8 mouse cellular contexts compared by ENCODE assay signal in the genomic region with DNA sequence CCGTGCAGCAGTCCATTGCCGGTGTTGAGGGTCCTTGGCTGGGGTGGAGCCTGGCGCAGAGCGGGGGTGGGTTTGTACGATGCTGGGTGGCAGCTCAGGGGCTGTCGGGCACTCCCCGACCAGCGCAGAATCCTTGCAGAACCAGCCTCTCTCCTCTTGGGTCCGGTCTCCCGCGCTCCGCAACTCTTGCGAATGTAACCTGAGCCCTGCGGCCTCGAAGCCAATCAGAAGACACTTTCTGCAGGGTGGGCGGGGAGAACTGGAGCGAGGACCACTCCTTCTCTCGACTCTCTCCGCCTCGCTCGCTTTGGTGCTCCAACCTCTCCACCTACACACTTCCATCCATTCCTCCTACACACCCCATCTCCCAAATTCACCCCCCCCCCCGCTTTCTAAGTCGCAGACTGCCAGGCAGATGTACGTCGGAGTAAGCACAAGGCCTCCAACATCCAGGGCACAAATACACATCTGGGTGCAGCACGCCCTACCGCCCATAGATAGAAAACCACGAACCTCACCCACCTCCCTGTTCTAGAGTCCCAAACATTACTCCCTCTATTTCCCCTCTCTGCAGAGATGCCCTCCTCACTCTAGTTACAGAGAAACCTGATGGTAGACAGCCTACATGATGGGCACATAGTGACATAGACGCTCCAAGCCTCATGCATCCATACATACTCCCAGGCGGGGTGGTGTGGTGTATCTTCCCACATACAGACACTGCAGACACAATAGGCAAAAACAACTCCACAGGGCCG. TPM values are rescaled to one million over a fixed set of nuclear protein-coding genes. Genes with fewer than 3 reads are reported as not detected.
DNase-seq lines count a peak whose midpoint lies in the region; ATAC-seq and TF ChIP-seq lines count a peak whose summit lies in the region.

A gene (minus strand): TSS at position 369 of the 758 bp plus-strand sequence.

- H3K9ac ChIP-seq in heart, embryonic 14.5 days (ENCODE audit: low read length) = peak within 1 kb of the TSS; percentile 56
- peak within 1 kb of the TSS; percentile 60 for H3K9ac ChIP-seq in liver, embryonic 12.5 days

- peaks cover 54% of the 10 kb centered on the region for H3K27me3 ChIP-seq in heart, embryonic 14.5 days (ENCODE audit: control insufficient read depth, insufficient read depth, low read length)
- peaks cover 47% of the 10 kb centered on the region for H3K27me3 ChIP-seq in liver, embryonic 12.5 days (replicated peaks)
- no peaks in the 10 kb centered on the region for H3K27me3 ChIP-seq in testis, adult 2 months (ENCODE audit: control insufficient read depth, insufficient read depth, low read length)

- no peak for TF ChIP-seq POLR2A in testis, adult 2 months (IDR thresholded peaks at IDR 0.05; ENCODE audit: control insufficient read depth, low read depth, low read length)

- TF ChIP-seq CTCF in testis, adult 2 months (IDR thresholded peaks at IDR 0.05; ENCODE audit: control insufficient read depth, insufficient read depth, insufficient replicate concordance, low read depth, low read length) = no peak

- no peak within 1 kb of the TSS for H3K27ac ChIP-seq in heart, embryonic 14.5 days (replicated peaks in 1 of 2; ENCODE audit: control insufficient read depth in 1 of 2, insufficient read depth in 1 of 2, low read depth in 2 of 2, low read length in 2 of 2)
- no peak within 1 kb of the TSS for H3K27ac ChIP-seq in liver, embryonic 12.5 days
- H3K27ac ChIP-seq in testis, adult 2 months (ENCODE audit: control insufficient read depth, insufficient read depth, low read depth, low read length) = no peak within 1 kb of the TSS

- DNase-seq in 416B (ENCODE audit: low read depth) = peak; percentile 91
- peak; percentile 85 for DNase-seq in adrenal gland, adult 2 months
- DNase-seq in fibroblast of lung, adult 2 months (ENCODE audit: low read depth) = peak; percentile 26
- peak; percentile 91 for DNase-seq in kidney, postnatal 10 days
- DNase-seq in neural tube, embryonic 10.5 days (ENCODE audit: extremely low spot score, low spot score) = peak; percentile 82

- ATAC-seq in heart, embryonic 14.5 days (ENCODE audit: insufficient number of reproducible peaks, insufficient read depth, low FRiP score, low read depth) = peak; percentile 83
- peak; percentile 83 for ATAC-seq in liver, embryonic 12.5 days

- peak within 1 kb of the TSS; percentile 88 for H3K4me2 ChIP-seq in heart, embryonic 14.5 days (ENCODE audit: low read length)
- peak within 1 kb of the TSS; percentile 89 for H3K4me2 ChIP-seq in liver, embryonic 12.5 days

- no peaks in the 10 kb centered on the region for H3K9me3 ChIP-seq in heart, embryonic 14.5 days (ENCODE audit: control insufficient read depth, low read length)
- H3K9me3 ChIP-seq in liver, embryonic 12.5 days (replicated peaks) = no peaks in the 10 kb centered on the region

- H3K4me1 ChIP-seq in heart, embryonic 14.5 days (ENCODE audit: control insufficient read depth in 2 of 2, insufficient read depth in 2 of 2, low read length in 2 of 2) = peaks cover 10 to 18% of the 10 kb centered on the region in 2 experiments; a peak in 3 of 4 replicates
- peaks cover 46% of the 10 kb centered on the region for H3K4me1 ChIP-seq in liver, embryonic 12.5 days
- peaks cover 4% of the 10 kb centered on the region; the same call in 1 of the 2 replicates for H3K4me1 ChIP-seq in testis, adult 2 months (ENCODE audit: control insufficient read depth, insufficient read depth, low read length)

- no peaks in the 10 kb centered on the region for H3K36me3 ChIP-seq in heart, embryonic 14.5 days (ENCODE audit: control insufficient read depth, insufficient read depth, low read length)
- no peaks in the 10 kb centered on the region for H3K36me3 ChIP-seq in liver, embryonic 12.5 days
- no peaks in the 10 kb centered on the region for H3K36me3 ChIP-seq in testis, adult 2 months (ENCODE audit: control insufficient read depth, insufficient read depth, low read length)

- WGBS in heart, embryonic 14.5 days = 4% methylated on average over 30 of the region's 31 CpGs
- 5% methylated on average over 31 of the region's 31 CpGs for WGBS in liver, embryonic 12.5 days (ENCODE audit: insufficient replicate concordance)

- peak within 1 kb of the TSS; percentile 43 to 52 for H3K4me3 ChIP-seq in heart, embryonic 14.5 days (ENCODE audit: control insufficient read depth in 1 of 2, insufficient read depth in 1 of 2, low read depth in 1 of 2, low read length in 2 of 2)
- H3K4me3 ChIP-seq in liver, embryonic 12.5 days = peak within 1 kb of the TSS; percentile 58
- peak within 1 kb of the TSS; percentile 35 for H3K4me3 ChIP-seq in testis, adult 2 months (ENCODE audit: control insufficient read depth, low read depth, low read length)

RNA-seq across cellular contexts. Expression of the gene that starts here (rescaled TPM):
- 1 to 10 TPM; 1.5 to 2.8 TPM for total RNA-seq in adrenal gland, adult 2 months (2021)
- polyA plus RNA-seq in adrenal gland, adult 2 months (2012; rRNA removed) = 1.9 and 3.8 TPM in 2 replicates
- 3.5 and 3.8 TPM in 2 replicates for polyA plus RNA-seq in heart, embryonic 14.5 days (2014; fragmentation: Nextera tagmentation; extraction: Ambion mirVana)
- polyA plus RNA-seq in liver, embryonic 12.5 days (2016; fragmentation: Nextera tagmentation; extraction: Ambion mirVana) = 20.6 and 23.4 TPM in 2 replicates
- 25.1 and 29.4 TPM in 2 replicates for polyA plus RNA-seq in testis, adult 2 months (2012; rRNA removed)

Comparison
In these comparisons a context has a peak if more than half of its experiments do, and no peak if none do; other contexts are left out.
1. DNase-seq: peak in every context shown above with its lines; median percentile 91 in 416B; 91 in kidney, postnatal 10 days; 85 in adrenal gland, adult 2 months; 82 in neural tube, embryonic 10.5 days; 26 in fibroblast of lung, adult 2 months.